Mouse (Mus musculus): ENCODE results near the gene Sdhc.

GRCm38 (mm10) chr1:171101033-171101432, 49.4 kb downstream of the Sdhc start:
- TF ChIP-seq CTCF (IDR thresholded peaks at IDR 0.05) (no peak), POLR2A (IDR thresholded peaks at IDR 0.05; ENCODE audit: insufficient read depth, low read depth, low read length) (no peak)

Measured in heart, adult 2 months (tissue).